ENCODE assay signal across 18 mouse cellular contexts in the genomic region with DNA sequence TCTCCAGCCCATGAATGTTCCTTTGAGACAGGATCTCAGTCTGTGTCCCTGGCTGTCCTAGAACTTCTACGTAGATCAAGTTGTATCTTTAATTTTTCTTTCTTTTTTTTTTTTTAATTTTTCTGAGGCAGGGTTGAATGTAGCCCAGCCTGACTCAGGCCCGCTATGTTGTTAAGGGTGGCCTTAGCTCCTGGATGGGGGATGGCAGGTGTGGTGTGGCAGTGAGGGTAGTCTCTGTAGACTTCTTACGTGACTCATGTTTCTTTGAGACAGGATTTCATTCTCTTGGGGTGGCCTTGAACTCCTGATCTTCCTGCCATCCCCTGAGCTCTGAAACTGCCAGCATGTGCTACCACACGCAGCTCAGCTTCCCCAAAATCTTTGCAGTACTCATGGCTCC. TPM values are rescaled to one million over a fixed set of nuclear protein-coding genes. Genes with fewer than 3 reads are reported as not detected.
DNase-seq lines count a peak whose midpoint lies in the region; ATAC-seq lines count a peak whose summit lies in the region.
"Had no signal": no experiment of that assay in that cellular context is flagged by ENCODE, and none has a peak within 500 bp of the region (broad histone marks: within the 10 kb centered on the region; RNA-seq: fewer than 3 reads in every experiment).

No protein-coding gene starts in this region.

- H3K36me3 ChIP-seq in heart, embryonic 10.5 days, result no peaks in the 10 kb centered on the region
- H3K36me3 ChIP-seq in neural tube, embryonic 13.5 days, result no peaks in the 10 kb centered on the region
- H3K36me3 ChIP-seq in neural tube, embryonic 15.5 days, result no peaks in the 10 kb centered on the region
- no peaks in the 10 kb centered on the region for H3K36me3 ChIP-seq in liver, embryonic 13.5 days
- H3K36me3 ChIP-seq: heart, embryonic 12.5 days; stomach, embryonic 15.5 days had no signal

- peak overlapping the region; percentile 37; the same call in 1 of the 2 replicates for H3K27ac ChIP-seq in heart, embryonic 10.5 days
- H3K27ac ChIP-seq in neural tube, embryonic 13.5 days (replicated peaks), result no peak overlapping the region
- H3K27ac ChIP-seq in neural tube, embryonic 15.5 days (replicated peaks), result no peak overlapping the region
- H3K27ac ChIP-seq in liver, embryonic 13.5 days, result peak overlapping the region; percentile 68
- H3K27ac ChIP-seq: stomach, embryonic 15.5 days had no signal

- 90% methylated on average over 4 of the region's 4 CpGs for WGBS in heart, embryonic 10.5 days
- WGBS in neural tube, embryonic 13.5 days, result 86% methylated on average over 4 of the region's 4 CpGs
- 89% methylated on average over 4 of the region's 4 CpGs for WGBS in neural tube, embryonic 15.5 days
- whole genome bisulfite sequencing in liver, embryonic 13.5 days (ENCODE audit: insufficient replicate concordance), result 65% methylated on average over 4 of the region's 4 CpGs

- no peak overlapping the region for H3K4me2 ChIP-seq in neural tube, embryonic 13.5 days
- H3K4me2 ChIP-seq in neural tube, embryonic 15.5 days, result no peak overlapping the region
- H3K4me2 ChIP-seq in liver, embryonic 13.5 days, result peak overlapping the region; percentile 85
- H3K4me2 ChIP-seq: heart, embryonic 12.5 days; stomach, embryonic 15.5 days had no signal

- H3K4me3 ChIP-seq in heart, embryonic 10.5 days, result no peak overlapping the region
- no peak overlapping the region for H3K4me3 ChIP-seq in neural tube, embryonic 13.5 days
- H3K4me3 ChIP-seq in neural tube, embryonic 15.5 days (replicated peaks), result no peak overlapping the region
- H3K4me3 ChIP-seq in liver, embryonic 13.5 days (replicated peaks), result peak overlapping the region; percentile 14; the same call in 1 of the 2 replicates
- H3K4me3 ChIP-seq: heart, embryonic 12.5 days; stomach, embryonic 15.5 days had no signal

- ATAC-seq in neural tube, embryonic 13.5 days (ENCODE audit: low read depth), result no peak
- no peak for ATAC-seq in neural tube, embryonic 15.5 days (ENCODE audit: low FRiP score)
- no peak for ATAC-seq in liver, embryonic 13.5 days (ENCODE audit: low read depth)
- ATAC-seq: forebrain, postnatal 0 days had no signal

- 0 out of 2 replicates have a peak overlapping the region, but pooled peaks have one; percentile 50 for H3K9ac ChIP-seq in neural tube, embryonic 13.5 days
- H3K9ac ChIP-seq in neural tube, embryonic 15.5 days (replicated peaks), result no peak overlapping the region
- H3K9ac ChIP-seq in liver, embryonic 13.5 days, result peak overlapping the region; percentile 59
- H3K9ac ChIP-seq: forebrain, postnatal 0 days; heart, embryonic 12.5 days; stomach, embryonic 15.5 days had no signal

- H3K9me3 ChIP-seq in heart, embryonic 10.5 days, result no peaks in the 10 kb centered on the region
- no peaks in the 10 kb centered on the region for H3K9me3 ChIP-seq in neural tube, embryonic 13.5 days
- H3K9me3 ChIP-seq in neural tube, embryonic 15.5 days (replicated peaks), result no peaks in the 10 kb centered on the region
- no peaks in the 10 kb centered on the region for H3K9me3 ChIP-seq in liver, embryonic 13.5 days (replicated peaks)
- H3K9me3 ChIP-seq: heart, embryonic 12.5 days; stomach, embryonic 15.5 days had no signal

- no peaks in the 10 kb centered on the region for H3K27me3 ChIP-seq in heart, embryonic 10.5 days (ENCODE audit: insufficient read depth, poor library complexity, severe bottlenecking)
- no peaks in the 10 kb centered on the region for H3K27me3 ChIP-seq in neural tube, embryonic 13.5 days
- no peaks in the 10 kb centered on the region for H3K27me3 ChIP-seq in neural tube, embryonic 15.5 days (replicated peaks)
- H3K27me3 ChIP-seq in liver, embryonic 13.5 days, result no peaks in the 10 kb centered on the region
- H3K27me3 ChIP-seq: heart, embryonic 12.5 days; stomach, embryonic 15.5 days had no signal

- no peak for DNase-seq in heart, embryonic 10.5 days (ENCODE audit: low spot score)
- no peak for DNase-seq in heart, adult 8-10 months (ENCODE audit: low spot score)
- no peak for DNase-seq in liver, embryonic 13.5 days
- no peak for DNase-seq in MN1 (ENCODE audit: low spot score)
- no peak for DNase-seq in urinary bladder, adult 2 months (ENCODE audit: low spot score)
- DNase-seq: cerebellum, postnatal 10 days; embryo, embryonic 11 days; forebrain, postnatal 0 days; gastrocnemius, postnatal 25 days; kidney, adult 11 months; kidney, postnatal 14 days; lung, adult 2 months; retina, postnatal 1 day; spleen, adult 18-20 months had no signal

- peaks cover 70% of the 10 kb centered on the region for H3K4me1 ChIP-seq in heart, embryonic 10.5 days
- peaks cover 78% of the 10 kb centered on the region for H3K4me1 ChIP-seq in neural tube, embryonic 13.5 days (replicated peaks)
- H3K4me1 ChIP-seq in neural tube, embryonic 15.5 days, result peaks cover 64% of the 10 kb centered on the region
- H3K4me1 ChIP-seq in liver, embryonic 13.5 days (replicated peaks), result peaks cover 79% of the 10 kb centered on the region

RNA-seq across cellular contexts. Expression of a gene that starts 3.1 kb away (rescaled TPM):
- polyA plus RNA-seq in heart, embryonic 10.5 days (2016; fragmentation: Nextera tagmentation; extraction: Ambion mirVana), result 34.0 and 38.5 TPM in 2 replicates
- 10 to 100 TPM; 16.4 to 20.6 (median 19.2) TPM for total RNA-seq in heart, adult 8-10 months (2022)
- 46.9 and 49.0 TPM in 2 replicates for polyA plus RNA-seq in neural tube, embryonic 13.5 days (2015; fragmentation: Nextera tagmentation; extraction: Ambion mirVana)
- polyA plus RNA-seq in neural tube, embryonic 15.5 days (2015; fragmentation: Nextera tagmentation; extraction: Ambion mirVana), result 60.7 and 62.8 TPM in 2 replicates
- polyA plus RNA-seq in liver, embryonic 13.5 days (2015; fragmentation: Nextera tagmentation; extraction: Ambion mirVana), result 18.1 and 19.4 TPM in 2 replicates
- 24.6 and 31.2 TPM in 2 replicates for polyA plus RNA-seq in urinary bladder, adult 2 months (2012; rRNA removed)

RNA-seq across cellular contexts. Expression of a gene that starts 19.4 kb away (rescaled TPM):
- 6.9 and 10.6 TPM in 2 replicates for polyA plus RNA-seq in heart, embryonic 10.5 days (2016; fragmentation: Nextera tagmentation; extraction: Ambion mirVana)
- 1 to 10 TPM; 3.8 to 6.2 (median 4.7) TPM for total RNA-seq in heart, adult 8-10 months (2022)
- 7.8 and 8.7 TPM in 2 replicates for polyA plus RNA-seq in neural tube, embryonic 13.5 days (2015; fragmentation: Nextera tagmentation; extraction: Ambion mirVana)
- polyA plus RNA-seq in neural tube, embryonic 15.5 days (2015; fragmentation: Nextera tagmentation; extraction: Ambion mirVana), result 6.7 and 13.2 TPM in 2 replicates
- polyA plus RNA-seq in liver, embryonic 13.5 days (2015; fragmentation: Nextera tagmentation; extraction: Ambion mirVana), result 6.7 and 6.9 TPM in 2 replicates
- polyA plus RNA-seq in urinary bladder, adult 2 months (2012; rRNA removed), result 7.8 and 9.8 TPM in 2 replicates

Comparison
In these comparisons a context has a peak if more than half of its experiments do, and no peak if none do; other contexts are left out.
1. H3K27ac ChIP-seq: peak in heart, embryonic 10.5 days (single experiment) and liver, embryonic 13.5 days (single experiment); none in neural tube, embryonic 13.5 days (single experiment) and neural tube, embryonic 15.5 days (single experiment).